Mouse (Mus musculus) gastrocnemius, adult 2 months (tissue): ENCODE data around the gene Nploc4. TPM values are rescaled to one million over a fixed set of nuclear protein-coding genes. Genes with fewer than 3 reads are reported as not detected.

Experiments
- DNase-seq: peaks from one replicate; pipeline ENCODE4 v3.0.0; 2022
- H3K27ac ChIP-seq: fragments of 200-600 bp; 2 replicates; pipeline ENCODE4 v1.8.1; 2022; ENCODE audit warnings: mild to moderate bottlenecking
- H3K4me3 ChIP-seq: fragments of 200-600 bp; 2 replicates; pipeline ENCODE4 v1.8.1; 2022; ENCODE audit warnings: mild to moderate bottlenecking, moderate library complexity
- CTCF ChIP-seq: fragments of 200-600 bp; IDR thresholded peaks from 2 replicates; pipeline ENCODE4 v1.8.1; 2022; ENCODE audit warnings: antibody characterized with exemption, mild to moderate bottlenecking, moderate library complexity
- intact Hi-C: fragments of 180-260 bp; cut with DNase I; formaldehyde crosslinking; loops from one replicate; pipeline ENCODE4 v1.15.1; 2025
- total RNA-seq, 2 experiments: library from RNA; stranded (reverse); gene quantifications; 2 replicates each; pipeline ENCODE4 v1.2.3; 2021

Nploc4 gene
- total RNA-seq, 2 experiments from 2014 or later = 75.8 to 94.9 TPM

DNA sequence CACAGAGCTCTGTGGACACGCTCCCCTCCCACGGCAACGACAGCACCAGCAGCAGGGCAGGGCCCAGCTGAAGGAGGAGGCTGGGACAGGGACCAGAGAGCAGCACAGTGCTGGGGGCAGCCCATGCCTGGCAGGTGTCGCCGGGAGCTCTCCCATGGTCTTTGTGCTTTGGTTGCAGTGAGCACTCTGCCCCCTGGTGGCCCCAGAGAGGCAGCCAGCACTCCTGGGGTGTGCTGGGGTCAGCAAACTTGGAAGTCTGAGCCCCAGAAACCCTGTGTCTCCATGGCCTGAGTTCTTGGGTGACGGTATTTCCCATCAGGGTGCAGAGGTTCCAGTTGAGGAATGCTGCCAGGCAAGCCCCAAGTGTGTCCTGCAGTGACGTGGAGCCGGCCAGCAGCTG is 67.9 kb downstream of the Nploc4 start:
- TF ChIP-seq CTCF = peak; percentile 94
- intact Hi-C loops = no loop called here
- H3K4me3 ChIP-seq = no peak overlapping the region
- peak; percentile 85 for DNase-seq
- H3K27ac ChIP-seq = peak overlapping the region; percentile 32

DNA sequence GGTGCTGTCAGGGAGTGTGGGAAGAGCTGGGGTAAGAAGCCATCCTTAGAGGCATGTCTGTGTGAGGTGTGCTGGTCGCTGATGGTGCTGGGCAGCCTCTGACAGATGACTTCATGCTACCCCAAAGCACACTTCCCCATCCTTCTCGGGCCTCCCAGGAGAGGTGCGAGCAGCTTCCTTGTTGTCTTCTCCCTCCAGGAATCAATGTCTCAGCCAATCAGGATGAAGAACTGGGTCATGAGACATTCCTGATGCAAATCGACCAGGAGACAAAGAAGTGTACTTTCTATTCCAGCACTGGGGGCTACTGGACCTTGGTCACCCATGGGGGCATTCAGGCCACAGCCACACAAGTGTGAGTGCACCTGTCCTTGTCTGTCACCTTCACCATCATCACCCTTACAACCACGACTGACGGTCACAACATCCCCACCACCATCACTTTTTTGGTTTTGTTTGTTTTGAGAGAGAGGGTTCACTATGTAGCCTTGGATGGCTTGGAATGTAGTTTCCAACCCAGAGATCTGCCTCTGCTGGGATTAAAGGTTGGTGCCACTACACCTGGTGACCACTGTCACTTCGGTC is 71.0 kb downstream of the Nploc4 start:
- no peak overlapping the region for H3K27ac ChIP-seq
- no peak overlapping the region for H3K4me3 ChIP-seq
- DNase-seq = no peak
- intact Hi-C loops = no loop called here
- no peak for TF ChIP-seq CTCF

DNA sequence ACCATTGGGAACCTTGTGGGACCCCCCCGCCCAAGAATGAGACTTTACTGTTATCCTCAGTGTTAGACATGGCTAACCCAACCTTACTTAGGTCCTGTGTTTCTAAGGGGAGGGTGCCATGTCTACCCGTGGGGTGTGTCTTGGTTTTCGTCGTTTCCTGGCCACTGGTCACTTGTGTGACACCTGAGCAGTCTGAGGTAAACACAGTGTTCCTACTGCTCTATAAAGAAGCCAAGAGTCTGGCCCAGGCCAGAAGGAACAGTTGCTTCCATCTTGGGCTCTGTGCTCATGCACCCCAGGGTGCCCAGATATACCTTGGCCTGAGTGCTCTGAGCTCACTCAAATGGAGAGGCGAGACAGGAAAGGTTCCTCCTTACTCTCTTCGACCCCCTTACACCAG is 74.6 kb downstream of the Nploc4 start:
- Histone ChIP-seq H3K4me3 (no peak overlapping the region), H3K27ac (peak overlapping the region; percentile 40)
- TF ChIP-seq CTCF = no peak
- intact Hi-C loops = no loop called here
- peak; percentile 44 for DNase-seq

DNA sequence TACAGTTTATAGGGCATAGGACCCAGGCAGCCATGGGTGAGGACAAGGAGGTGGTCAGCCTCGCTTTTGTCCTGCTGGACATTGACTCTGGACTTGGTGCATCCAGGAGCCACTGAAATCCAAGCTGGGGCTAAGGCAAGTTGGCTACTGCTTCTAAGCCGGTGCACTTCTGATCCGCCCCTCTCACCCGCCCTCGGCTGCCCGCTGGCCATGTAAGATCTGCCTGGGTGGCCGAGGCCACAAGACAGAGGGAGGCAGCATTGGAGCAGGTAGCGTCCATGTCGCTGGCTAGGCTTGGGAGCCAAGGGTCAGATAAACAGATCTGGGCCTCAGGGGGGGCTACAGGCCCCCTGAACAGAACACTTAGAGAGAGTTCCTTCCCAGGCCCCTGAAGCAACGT is 76.2 kb downstream of the Nploc4 start, which contains the start of gene Fscn2:
TSS of gene Fscn2 (plus strand) at position 240 of the 400 bp plus-strand sequence.
- intact Hi-C loops = no loop called here
- peak; percentile 42 for DNase-seq
- H3K4me3 ChIP-seq = no peak within 1 kb of the TSS
- peak within 1 kb of the TSS; percentile 72; the same call in 1 of the 2 replicates for H3K27ac ChIP-seq
- TF ChIP-seq CTCF = no peak

DNA sequence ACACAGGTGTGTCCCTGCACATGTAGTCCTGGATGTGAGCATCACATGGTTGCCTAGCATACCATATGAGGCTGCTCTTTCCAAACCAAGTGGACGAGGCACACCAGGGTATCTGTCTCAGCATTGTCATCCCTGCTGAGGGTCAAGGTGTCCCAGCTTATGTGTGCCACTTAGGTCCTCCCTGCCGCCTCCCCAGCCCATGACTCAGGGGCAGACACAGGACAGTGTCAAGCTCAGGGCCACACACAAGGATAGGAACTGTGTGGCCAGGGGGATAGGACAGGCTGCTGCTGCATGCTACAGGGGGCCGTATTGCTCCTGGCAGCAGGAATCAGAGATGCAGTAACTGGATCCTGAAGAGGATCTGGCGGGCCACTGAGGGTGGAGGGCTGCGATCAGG is 76.8 kb downstream of the Nploc4 start:
- no peak for TF ChIP-seq CTCF
- DNase-seq = peak; percentile 25
- Histone ChIP-seq H3K27ac (no peak overlapping the region; the same call in 1 of the 2 replicates), H3K4me3 (no peak overlapping the region)
- intact Hi-C loops = no loop called here

DNA sequence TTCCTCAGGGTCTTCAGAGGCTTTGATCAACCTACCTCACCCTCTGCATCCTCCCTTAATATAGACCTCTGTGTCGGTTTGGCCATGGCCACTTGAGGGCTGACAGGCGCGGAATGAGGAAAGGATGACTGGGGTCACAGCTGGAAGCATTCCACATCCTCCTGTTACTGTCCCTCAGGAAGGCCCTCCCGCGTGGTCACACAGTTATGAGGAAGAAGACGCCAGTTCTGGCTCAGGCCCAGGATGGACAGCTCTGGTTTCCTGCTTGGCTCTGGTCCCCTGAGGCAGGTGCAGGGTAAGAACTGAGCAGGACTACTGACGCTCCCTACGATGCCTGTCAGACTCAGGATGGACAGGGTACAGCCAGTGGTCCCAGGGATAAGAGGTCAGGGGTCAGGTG is 77.4 kb downstream of the Nploc4 start:
- intact Hi-C loops = no loop called here

DNA sequence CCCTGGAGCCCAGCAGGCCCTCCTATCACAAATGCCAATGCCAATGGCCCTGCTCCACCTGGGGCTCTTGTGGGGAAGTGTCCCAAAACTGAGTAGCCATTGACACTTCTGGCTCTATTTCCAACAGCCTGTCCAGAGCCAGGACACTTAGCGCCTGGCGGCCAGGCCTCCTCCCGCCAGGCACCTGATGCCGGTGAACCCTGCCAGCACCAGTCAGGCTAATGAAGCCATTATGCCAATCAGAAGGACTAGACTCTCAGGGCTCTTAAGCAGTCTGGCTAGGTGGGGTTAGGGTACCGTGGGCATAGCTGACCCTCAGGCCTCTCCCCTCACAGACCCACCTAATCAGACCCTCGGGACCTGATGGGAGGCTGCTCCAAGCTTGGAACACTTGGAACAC is 78.1 kb downstream of the Nploc4 start:
- DNase-seq = peak; percentile 82
- H3K27ac ChIP-seq = peak overlapping the region; percentile 72

More for the DNA sequence above, 77.4 kb downstream of the Nploc4 start:
- Histone ChIP-seq H3K27ac (peak overlapping the region; percentile 72), H3K4me3 (no peak overlapping the region)
- TF ChIP-seq CTCF = no peak
- peak; percentile 91 for DNase-seq

DNA sequence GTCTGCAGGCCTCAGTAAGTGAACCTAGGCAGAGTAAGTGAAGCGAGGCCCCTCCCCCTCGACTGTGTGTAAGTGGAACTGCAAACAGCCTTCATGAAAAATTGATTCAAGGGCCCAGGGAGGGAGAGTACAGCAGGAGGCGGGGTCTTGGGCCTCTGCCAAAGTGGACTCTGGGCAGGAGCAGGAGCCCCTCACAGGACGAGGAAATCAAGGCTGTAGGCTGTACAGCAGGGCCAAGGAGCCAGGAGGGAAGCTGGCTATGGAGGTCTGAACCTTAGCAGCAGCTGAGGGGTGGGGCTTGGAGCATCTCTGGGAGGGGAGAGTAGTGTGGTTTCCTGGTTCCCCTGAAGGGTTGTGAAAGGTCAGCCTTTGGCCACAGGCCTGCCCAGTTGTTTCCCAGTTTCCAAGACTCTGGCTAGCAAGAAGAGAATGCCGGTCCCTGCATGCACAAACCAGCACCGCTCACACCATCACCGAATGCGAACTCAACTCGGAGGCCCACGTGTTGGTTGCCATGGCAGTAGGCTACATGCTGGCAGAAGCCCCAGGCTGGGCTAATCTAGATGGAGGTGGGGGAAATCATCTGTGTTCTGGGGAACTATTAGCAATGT is 79.6 kb downstream of the Nploc4 start:
- no peak overlapping the region for H3K4me3 ChIP-seq
- intact Hi-C loops = loop anchor here (2.0 kb wide), 1 partner anchor 65 kb away; no protein-coding TSS in a partner anchor
- no peak for TF ChIP-seq CTCF
- peak overlapping the region; percentile 72 for H3K27ac ChIP-seq
- DNase-seq = peak; percentile 81

More for the DNA sequence above, 78.1 kb downstream of the Nploc4 start:
- H3K4me3 ChIP-seq = no peak overlapping the region
- intact Hi-C loops = loop anchor here (2.0 kb wide), 1 partner anchor 63 kb away; no protein-coding TSS in a partner anchor
- no peak for TF ChIP-seq CTCF

DNA sequence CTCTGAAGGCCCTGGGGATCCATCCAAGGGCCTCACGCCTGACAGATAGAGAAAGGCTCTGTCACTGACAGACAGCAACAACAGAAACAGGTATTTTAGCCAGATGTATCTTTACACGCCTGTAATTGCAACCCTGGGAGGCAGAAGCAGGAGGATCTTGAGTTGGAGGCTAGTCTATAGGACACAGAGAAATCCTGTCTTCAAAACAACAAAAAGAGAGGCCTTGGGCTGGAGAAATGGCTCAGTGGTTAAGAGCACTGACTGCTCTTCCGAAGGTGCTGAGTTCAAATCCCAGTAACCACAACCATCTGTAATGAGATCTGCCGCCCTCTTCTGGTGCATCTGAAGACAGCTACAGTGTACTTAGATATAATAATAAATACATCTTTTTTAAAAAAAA is 80.6 kb downstream of the Nploc4 start:
- intact Hi-C loops = no loop called here
- DNase-seq = peak; percentile 5
- Histone ChIP-seq H3K27ac (no peak overlapping the region), H3K4me3 (no peak overlapping the region)
- TF ChIP-seq CTCF = no peak

DNA sequence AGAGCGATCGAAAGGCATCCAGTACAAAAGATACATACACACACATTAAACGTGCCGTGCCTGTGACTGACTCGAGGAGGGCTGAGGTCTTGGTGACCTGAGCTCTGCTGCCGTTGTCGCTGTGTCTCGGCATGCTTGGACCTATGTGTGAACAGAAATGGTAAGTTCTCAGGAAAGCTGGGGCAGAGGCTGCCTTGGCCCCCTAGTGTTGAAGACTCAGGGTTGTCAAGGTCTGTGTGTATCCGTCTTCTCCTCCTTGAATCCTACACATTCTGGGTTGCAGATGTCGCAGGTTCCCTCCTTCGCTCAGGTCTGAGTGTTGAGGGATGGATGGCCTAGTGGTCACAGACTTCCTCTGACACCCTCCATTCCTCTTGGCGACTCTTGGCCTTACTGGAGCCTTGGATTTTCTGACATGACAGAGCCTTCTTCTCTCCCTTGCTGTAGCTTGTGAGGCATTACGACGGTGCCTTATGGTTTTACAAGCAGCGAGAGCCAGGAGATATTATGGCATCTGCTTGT is 81.1 kb downstream of the Nploc4 start:
- H3K27ac ChIP-seq = no peak overlapping the region
- no peak overlapping the region for H3K4me3 ChIP-seq
- peak; percentile 9 for DNase-seq
- no peak for TF ChIP-seq CTCF
- intact Hi-C loops = no loop called here

DNA sequence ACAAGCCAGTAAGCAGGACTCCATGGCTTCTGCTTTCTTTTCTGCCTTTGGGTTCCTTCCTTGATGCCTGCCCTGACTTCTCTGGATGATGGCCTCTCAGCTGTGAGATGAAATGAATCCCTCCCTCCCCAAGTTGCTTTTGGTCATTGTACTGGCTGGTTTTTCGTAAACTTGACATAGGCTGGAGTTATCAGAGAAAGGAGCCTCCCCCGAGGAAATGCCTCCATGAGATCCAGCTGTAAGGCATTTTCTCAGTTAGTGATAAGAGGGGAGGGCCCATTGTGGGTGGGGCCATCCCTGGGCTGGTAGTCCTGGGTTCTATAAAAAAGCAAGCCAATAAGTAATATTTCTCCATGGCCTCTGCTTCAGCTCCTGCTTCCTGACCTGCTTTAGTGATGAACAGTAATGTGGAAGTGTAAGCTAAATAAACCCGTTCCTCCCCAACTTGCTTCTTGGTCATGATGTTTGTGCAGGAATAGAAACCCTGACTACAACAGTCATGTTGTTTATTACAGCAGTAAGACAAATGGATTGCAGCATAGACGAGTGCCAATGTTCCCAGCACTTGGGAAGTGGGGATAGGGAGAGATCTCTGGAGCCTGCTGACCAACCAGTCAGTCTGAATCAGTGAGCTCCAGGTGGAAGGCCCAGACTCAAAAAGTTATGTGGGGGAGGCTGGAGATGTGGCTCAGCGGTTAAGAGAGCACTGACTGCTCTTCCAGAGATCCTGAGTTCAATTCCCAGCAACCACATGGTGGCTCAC is 82.0 kb downstream of the Nploc4 start:
- Histone ChIP-seq H3K4me3 (no peak overlapping the region), H3K27ac (no peak overlapping the region)
- peak; percentile 8 for DNase-seq
- intact Hi-C loops = no loop called here
- TF ChIP-seq CTCF = no peak

DNA sequence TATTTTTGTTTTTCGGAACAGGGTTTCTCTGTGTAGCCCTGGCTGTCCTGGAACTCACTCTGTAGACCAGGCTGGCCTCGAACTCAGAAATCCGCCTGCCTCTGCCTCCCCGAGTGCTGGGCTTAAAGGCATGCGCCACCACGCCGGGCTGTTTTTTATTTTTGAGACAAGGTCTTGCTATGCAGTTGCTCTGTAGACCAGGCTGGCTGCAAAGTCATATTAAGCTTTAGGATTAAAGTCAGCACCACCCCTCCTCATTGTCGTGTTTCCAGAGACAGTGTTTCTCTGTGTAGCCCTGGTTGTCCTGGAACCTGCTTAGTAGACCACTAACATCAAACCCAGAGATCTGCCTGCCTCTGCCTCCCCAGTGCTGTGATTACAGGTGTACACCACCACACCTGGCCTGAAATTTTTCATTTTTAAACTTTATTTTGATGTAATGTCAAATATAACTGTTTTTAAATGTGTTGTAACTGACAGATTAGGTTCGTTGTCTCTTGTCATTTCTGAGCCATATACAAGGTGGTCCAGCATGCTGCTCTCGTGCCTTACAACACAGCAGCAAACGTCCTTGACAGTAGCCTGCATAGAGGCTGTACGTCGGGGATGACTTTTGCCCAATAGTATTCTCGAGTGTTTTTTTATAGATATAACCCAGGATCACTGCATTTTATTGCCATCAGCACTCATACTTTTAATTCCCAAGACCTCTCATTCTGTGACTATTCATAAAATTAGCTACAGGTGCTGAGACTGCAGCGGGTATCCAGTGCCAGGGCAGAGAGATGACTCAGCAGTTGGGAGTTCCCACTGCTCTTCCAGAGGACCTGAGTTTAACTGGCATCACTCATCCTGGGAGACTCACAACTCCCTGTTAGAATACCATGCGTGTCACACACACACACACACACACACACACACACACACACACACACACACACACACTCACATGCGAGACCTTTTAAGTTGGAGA is 82.9 kb downstream of the Nploc4 start:
- Histone ChIP-seq H3K4me3 (no peak overlapping the region), H3K27ac (peak overlapping the region; percentile 100)
- TF ChIP-seq CTCF = no peak
- DNase-seq = peak; percentile 46
- intact Hi-C loops = no loop called here
